Mouse (Mus musculus) hindbrain, embryonic 13.5 days (tissue): ENCODE measurements around the gene Gm17545. TPM values are rescaled to one million over a fixed set of nuclear protein-coding genes. Genes with fewer than 3 reads are reported as not detected.
"Not testable (repeated sequence)": the region's sequence is repeated elsewhere in the genome, so short reads cannot be mapped to it uniquely, and the experiment has no call there.

ENCODE experiments used
- ATAC-seq: fragments of 200-750 bp; cut with Nextera tagmentation; 2 replicates; pipeline ENCODE4 v1.8.0; 2017; ENCODE audit warnings: moderate TSS enrichment; ENCODE audit not compliant: low FRiP score
- H3K27ac ChIP-seq: fragments of 300-500 bp; sonication (generic); 2 replicates; pipeline ENCODE4 v1.5.1; 2015; ENCODE audit warnings: inconsistent platforms, mild to moderate bottlenecking, moderate library complexity
- H3K27me3 ChIP-seq: fragments of 300-500 bp; sonication (generic); 2 replicates; pipeline ENCODE4 v1.6.1; 2015; ENCODE audit warnings: mild to moderate bottlenecking, inconsistent platforms
- H3K36me3 ChIP-seq: fragments of 300-500 bp; sonication (generic); 2 replicates; pipeline ENCODE4 v1.6.1; 2015; ENCODE audit warnings: mild to moderate bottlenecking, inconsistent platforms
- H3K4me1 ChIP-seq: fragments of 300-500 bp; sonication (generic); replicated peaks from 2 replicates; pipeline ENCODE4 v1.6.1; 2015; ENCODE audit warnings: inconsistent platforms
- H3K4me2 ChIP-seq: fragments of 300-500 bp; sonication (generic); 2 replicates; pipeline ENCODE4 v1.6.1; 2015; ENCODE audit warnings: inconsistent platforms, mild to moderate bottlenecking, moderate library complexity
- H3K4me3 ChIP-seq: fragments of 300-500 bp; sonication (generic); 2 replicates; pipeline ENCODE4 v1.5.1; 2015; ENCODE audit warnings: mild to moderate bottlenecking, inconsistent platforms
- H3K9ac ChIP-seq: fragments of 300-500 bp; sonication (generic); 2 replicates; pipeline ENCODE4 v1.6.1; 2015; ENCODE audit warnings: mild to moderate bottlenecking, inconsistent platforms
- H3K9me3 ChIP-seq: fragments of 300-500 bp; sonication (generic); 2 replicates; pipeline ENCODE4 v1.6.1; 2016; ENCODE audit warnings: inconsistent platforms
- WGBS: fragments of 180-500 bp; shearing (Covaris S2); methylation state at CpG from one replicate; pipeline ENCODE4 v1.1.7; 2015; 5-methylcytosine and 5-hydroxymethylcytosine counted together
- polyA plus RNA-seq: library from polyadenylated mRNA; unstranded; fragments of >200 nt; fragmentation: Nextera tagmentation; extraction: Ambion mirVana; gene quantifications from 2 replicates; pipeline ENCODE4 v1.2.1, GENCODE M21; 2015

Gm17545 gene
- not detected in 2 replicates for polyA plus RNA-seq

- H3K27me3 ChIP-seq, H3K4me1 ChIP-seq, H3K9me3 ChIP-seq, H3K27ac ChIP-seq, H3K4me2 ChIP-seq, H3K9ac ChIP-seq, ATAC-seq, H3K4me3 ChIP-seq: not testable (repeated sequence)
- H3K36me3 ChIP-seq = peaks cover 91% of the 10 kb centered on the region
- WGBS = 94% methylated on average over 8 of the region's 8 CpGs
These were observed at the start of gene Gm17545 for GRCm38 (mm10) chr9:22453990-22454389. Gene Gm17545 (plus strand): TSS chr9:22454290.

GRCm38 (mm10) chr9:22405414-22405813 is 48.7 kb upstream of the Gm17545 start:
- no peaks in the 10 kb centered on the region for H3K36me3 ChIP-seq
- no peak for ATAC-seq
- H3K4me2 ChIP-seq = no peak overlapping the region
- 89% methylated on average over 3 of the region's 3 CpGs for WGBS
- no peaks in the 10 kb centered on the region for H3K4me1 ChIP-seq
- H3K9me3 ChIP-seq = no peaks in the 10 kb centered on the region
- no peaks in the 10 kb centered on the region for H3K27me3 ChIP-seq
- H3K27ac ChIP-seq = no peak overlapping the region
- no peak overlapping the region for H3K4me3 ChIP-seq
- no peak overlapping the region for H3K9ac ChIP-seq

- not testable (repeated sequence) for ATAC-seq, H3K4me1 ChIP-seq, H3K9ac ChIP-seq
These were observed 46.5 kb upstream of the Gm17545 start for GRCm38 (mm10) chr9:22407633-22408032.

DNA sequence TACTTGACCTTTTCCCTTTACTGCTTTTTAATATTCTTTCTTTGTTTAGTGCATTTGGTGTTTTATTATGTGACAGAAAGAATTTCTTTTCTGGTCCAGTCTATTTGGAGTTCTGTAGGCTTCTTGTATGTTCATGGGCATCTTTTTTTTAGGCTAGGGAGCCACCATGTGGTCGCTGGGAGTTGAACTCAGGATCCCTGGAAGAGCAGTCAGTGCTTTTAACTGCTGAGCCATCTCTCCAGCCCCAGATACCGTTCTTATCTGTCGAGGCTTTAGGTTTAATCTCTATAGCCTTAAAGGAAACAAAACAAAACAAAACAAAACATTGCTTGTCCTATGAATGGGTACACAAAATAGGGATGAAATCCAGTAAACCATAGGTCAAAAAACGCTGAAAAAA is 45.7 kb upstream of the Gm17545 start:
- not testable (repeated sequence) for H3K9ac ChIP-seq, H3K4me2 ChIP-seq, ATAC-seq, H3K9me3 ChIP-seq, H3K36me3 ChIP-seq, H3K27ac ChIP-seq, H3K4me3 ChIP-seq, H3K27me3 ChIP-seq, H3K4me1 ChIP-seq
- WGBS = 38% methylated on average over 4 of the region's 4 CpGs

More at GRCm38 (mm10) chr9:22407633-22408032, 46.5 kb upstream of the Gm17545 start:
- not testable (repeated sequence) for H3K9me3 ChIP-seq, H3K36me3 ChIP-seq, H3K4me2 ChIP-seq, H3K27me3 ChIP-seq, H3K27ac ChIP-seq, H3K4me3 ChIP-seq
- WGBS = 79% methylated on average over 4 of the region's 4 CpGs

DNA sequence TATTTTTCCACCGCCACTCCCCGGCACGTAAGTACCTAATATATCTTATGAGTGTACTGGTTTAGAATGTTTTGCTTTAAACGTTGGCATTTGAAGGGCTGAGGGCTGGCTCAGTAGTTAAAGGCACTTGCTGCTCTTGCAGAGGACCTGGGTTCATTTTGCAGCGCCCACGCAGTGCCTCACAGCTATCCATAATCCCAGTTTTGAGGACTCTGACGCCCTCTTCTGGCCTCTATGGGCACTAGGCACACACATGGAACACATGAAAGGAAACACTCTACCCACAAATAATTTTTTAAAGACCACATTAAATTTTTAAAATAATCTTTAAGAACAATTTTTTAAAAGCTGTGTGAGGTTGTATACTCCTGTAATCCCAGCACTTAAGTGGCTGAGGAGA is 44.6 kb upstream of the Gm17545 start:
- WGBS = 83% methylated on average over 7 of the region's 7 CpGs
- Histone ChIP-seq H3K4me2 (no peak overlapping the region), H3K4me1 (no peaks in the 10 kb centered on the region), H3K4me3 (no peak overlapping the region), H3K9ac (no peak overlapping the region), H3K27me3 (no peaks in the 10 kb centered on the region), H3K27ac (no peak overlapping the region), H3K9me3 (no peaks in the 10 kb centered on the region), H3K36me3 (no peaks in the 10 kb centered on the region)
- no peak for ATAC-seq

DNA sequence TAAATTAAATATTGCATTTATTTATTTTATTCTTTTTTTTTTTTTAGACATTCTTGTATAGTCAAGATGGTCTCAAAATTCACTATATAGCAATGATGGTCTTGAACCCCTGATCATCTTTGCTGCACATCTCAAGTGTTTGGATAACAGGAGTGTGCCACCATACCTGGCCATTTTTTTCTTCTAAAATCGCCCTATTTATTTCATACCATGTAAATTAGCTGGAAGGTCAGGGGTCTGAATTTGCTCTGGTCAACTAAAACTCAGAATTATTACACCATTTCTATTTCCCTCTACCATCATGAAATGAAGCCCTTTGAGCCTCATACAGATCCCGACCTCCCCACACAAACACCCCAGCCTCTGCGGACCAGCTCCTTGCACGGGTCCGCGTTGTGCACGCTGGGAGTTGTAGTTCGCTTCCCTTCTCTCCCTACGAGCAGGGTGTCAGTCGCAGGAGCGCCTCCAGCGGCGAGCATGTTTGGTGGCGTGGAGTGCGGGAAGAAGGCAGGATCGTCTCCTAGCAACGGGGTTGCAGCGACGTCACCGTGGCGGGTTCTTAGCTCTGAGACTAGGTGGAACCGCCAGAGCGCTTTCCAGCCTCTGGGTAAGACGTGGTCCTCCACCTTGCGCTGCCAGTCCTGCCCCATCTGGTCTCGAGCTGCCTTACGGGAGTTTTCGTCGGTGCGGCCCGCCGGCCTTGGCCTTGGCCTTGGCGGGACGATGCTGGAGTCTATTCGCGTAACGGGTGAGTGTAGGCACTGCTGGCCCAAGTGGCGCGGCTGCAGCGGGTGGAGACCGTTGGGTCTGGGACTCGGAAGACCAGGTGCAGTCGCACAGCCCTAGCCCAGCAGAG is 42.9 kb upstream of the Gm17545 start, which contains the start of gene 9530077C05Rik:
Gene 9530077C05Rik, plus strand, starts transcription at position 512 of the 856 bp plus-strand sequence.
- under 1% methylated on average over 43 of the region's 43 CpGs for WGBS
- ATAC-seq = peak; percentile 99

DNA sequence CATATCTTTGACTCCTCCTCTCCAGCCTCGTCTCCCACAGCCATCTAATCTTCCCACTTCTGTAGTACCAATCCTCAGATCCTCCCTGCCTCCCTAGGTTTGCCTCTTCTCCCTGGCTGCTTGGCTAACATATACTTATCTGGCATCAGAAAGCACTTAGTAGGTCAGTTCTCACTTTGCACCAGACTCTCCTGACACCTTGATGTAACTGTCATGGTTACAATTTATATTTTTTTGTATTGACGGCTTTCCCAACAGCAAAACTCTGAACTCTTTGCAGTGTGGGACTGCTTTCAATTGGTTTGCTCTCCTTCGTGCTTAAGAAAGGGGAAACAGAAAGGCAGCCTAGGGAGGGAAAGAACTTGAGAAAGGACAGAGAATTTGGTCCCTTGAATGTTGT is 37.9 kb upstream of the Gm17545 start:
- Histone ChIP-seq H3K9me3 (no peaks in the 10 kb centered on the region), H3K36me3 (no peaks in the 10 kb centered on the region), H3K9ac (no peak overlapping the region), H3K4me2 (no peak overlapping the region), H3K27ac (no peak overlapping the region), H3K27me3 (no peaks in the 10 kb centered on the region), H3K4me3 (no peak overlapping the region), H3K4me1 (no peaks in the 10 kb centered on the region)
- 91% methylated on average over 3 of the region's 3 CpGs for WGBS
- ATAC-seq = no peak

More for the DNA sequence above, 42.9 kb upstream of the Gm17545 start, which contains the start of gene 9530077C05Rik:
- Histone ChIP-seq H3K4me1 (no peaks in the 10 kb centered on the region), H3K9me3 (no peaks in the 10 kb centered on the region), H3K36me3 (no peaks in the 10 kb centered on the region), H3K27ac (peak within 1 kb of the TSS; percentile 79), H3K4me3 (peak within 1 kb of the TSS; percentile 57), H3K27me3 (no peaks in the 10 kb centered on the region), H3K9ac (peak within 1 kb of the TSS; percentile 79), H3K4me2 (peak within 1 kb of the TSS; percentile 57)

GRCm38 (mm10) chr9:22417547-22417946 is 36.5 kb upstream of the Gm17545 start:
- no peak for ATAC-seq
- H3K4me1 ChIP-seq = no peaks in the 10 kb centered on the region
- no peaks in the 10 kb centered on the region for H3K36me3 ChIP-seq
- H3K9me3 ChIP-seq = no peaks in the 10 kb centered on the region
- H3K4me3 ChIP-seq = no peak overlapping the region
- H3K27ac ChIP-seq = no peak overlapping the region
- WGBS = 52% methylated on average over 6 of the region's 6 CpGs
- no peaks in the 10 kb centered on the region for H3K27me3 ChIP-seq
- H3K9ac ChIP-seq = no peak overlapping the region
- no peak overlapping the region for H3K4me2 ChIP-seq

GRCm38 (mm10) chr9:22419877-22420276 is 34.2 kb upstream of the Gm17545 start:
- H3K9ac ChIP-seq = no peak overlapping the region
- H3K4me2 ChIP-seq = no peak overlapping the region
- H3K27me3 ChIP-seq = no peaks in the 10 kb centered on the region
- no peaks in the 10 kb centered on the region for H3K4me1 ChIP-seq
- WGBS = 86% methylated on average over 3 of the region's 3 CpGs
- no peak overlapping the region for H3K27ac ChIP-seq
- no peaks in the 10 kb centered on the region for H3K36me3 ChIP-seq
- no peak for ATAC-seq
- no peak overlapping the region for H3K4me3 ChIP-seq
- H3K9me3 ChIP-seq = no peaks in the 10 kb centered on the region

DNA sequence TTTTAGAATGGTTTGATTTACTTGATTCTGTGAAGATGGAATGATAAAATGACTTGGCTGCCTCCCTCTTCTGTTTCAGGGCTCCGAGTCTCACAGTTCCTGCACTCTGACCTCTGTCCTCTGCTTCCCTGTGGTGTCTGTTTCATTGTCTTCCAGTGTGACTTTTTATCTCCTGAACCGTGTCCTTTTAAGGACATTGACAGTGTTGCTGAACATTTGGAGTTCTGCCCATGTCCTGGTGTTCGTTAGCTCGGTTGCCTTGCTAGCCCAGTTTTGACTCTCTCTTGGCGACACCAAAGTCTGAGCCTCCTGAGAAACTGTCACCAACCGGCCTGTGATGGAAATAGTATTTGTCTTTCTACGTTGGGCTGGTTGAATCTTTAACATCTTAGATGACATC is 33.6 kb upstream of the Gm17545 start:
- no peak overlapping the region for H3K4me3 ChIP-seq
- H3K9ac ChIP-seq = no peak overlapping the region
- 22% methylated on average over 7 of the region's 7 CpGs for WGBS
- H3K4me2 ChIP-seq = no peak overlapping the region
- no peak overlapping the region for H3K27ac ChIP-seq
- no peaks in the 10 kb centered on the region for H3K4me1 ChIP-seq
- H3K27me3 ChIP-seq = no peaks in the 10 kb centered on the region
- ATAC-seq = no peak
- H3K9me3 ChIP-seq = no peaks in the 10 kb centered on the region
- no peaks in the 10 kb centered on the region for H3K36me3 ChIP-seq

- no peak overlapping the region for H3K27ac ChIP-seq
- no peaks in the 10 kb centered on the region; the same call in 1 of the 2 replicates for H3K36me3 ChIP-seq
- WGBS = 69% methylated on average over 1 of the region's 1 CpGs
- H3K9me3 ChIP-seq = no peaks in the 10 kb centered on the region
- H3K27me3 ChIP-seq = no peaks in the 10 kb centered on the region
- H3K4me1 ChIP-seq = no peaks in the 10 kb centered on the region
- H3K9ac ChIP-seq = no peak overlapping the region
- H3K4me3 ChIP-seq = no peak overlapping the region
- H3K4me2 ChIP-seq = no peak overlapping the region
- ATAC-seq = no peak
These were observed 31.5 kb upstream of the Gm17545 start for GRCm38 (mm10) chr9:22422559-22422958.

- H3K9me3 ChIP-seq = no peaks in the 10 kb centered on the region
- no peaks in the 10 kb centered on the region; the same call in 1 of the 2 replicates for H3K36me3 ChIP-seq
- ATAC-seq = no peak
- no peaks in the 10 kb centered on the region for H3K4me1 ChIP-seq
- no peak overlapping the region for H3K4me3 ChIP-seq
- H3K27me3 ChIP-seq = no peaks in the 10 kb centered on the region
- 88% methylated on average over 1 of the region's 1 CpGs for WGBS
- no peak overlapping the region for H3K4me2 ChIP-seq
- H3K9ac ChIP-seq = no peak overlapping the region
- H3K27ac ChIP-seq = no peak overlapping the region
These were observed 30.6 kb upstream of the Gm17545 start for GRCm38 (mm10) chr9:22423507-22423906.

- no peaks in the 10 kb centered on the region for H3K4me1 ChIP-seq
- no peak overlapping the region for H3K4me2 ChIP-seq
- H3K27me3 ChIP-seq = no peaks in the 10 kb centered on the region
- no peak overlapping the region for H3K4me3 ChIP-seq
- no peaks in the 10 kb centered on the region; the same call in 1 of the 2 replicates for H3K36me3 ChIP-seq
- 83% methylated on average over 10 of the region's 10 CpGs for WGBS
- no peak overlapping the region for H3K27ac ChIP-seq
- no peak for ATAC-seq
- H3K9me3 ChIP-seq = no peaks in the 10 kb centered on the region
- no peak overlapping the region for H3K9ac ChIP-seq
These were observed 29.9 kb upstream of the Gm17545 start for GRCm38 (mm10) chr9:22424196-22424595.
